Mouse (Mus musculus) thymus, adult 2 months (tissue): ENCODE data around the gene Myo1a.

Experiments used
- CTCF ChIP-seq: fragments of 200-500 bp; IDR thresholded peaks from 2 replicates; pipeline ENCODE4 v1.5.1; 2012; ENCODE audit warnings: mild to moderate bottlenecking, control low read depth, low read length, moderate library complexity, borderline replicate concordance; ENCODE audit not compliant: control insufficient read depth, poor library complexity, insufficient read depth; ENCODE audit errors: extremely low read depth
- POLR2A ChIP-seq: fragments of 200-500 bp; IDR thresholded peaks from 2 replicates; pipeline ENCODE4 v1.6.1; 2012; ENCODE audit warnings: mild to moderate bottlenecking, low read length, control low read depth, moderate library complexity; ENCODE audit not compliant: control insufficient read depth, poor library complexity, insufficient read depth; ENCODE audit errors: extremely low read depth

GRCm38 (mm10) chr10:127661915-127662663 is 42.9 kb upstream of the Myo1a start:
- no peak for TF ChIP-seq CTCF
- TF ChIP-seq POLR2A, result no peak
